Mouse (Mus musculus) forebrain, embryonic 13.5 days (tissue): ENCODE results near the gene Chad. TPM values are rescaled to one million over a fixed set of nuclear protein-coding genes. Genes with fewer than 3 reads are reported as not detected.

Experiments used
- ATAC-seq: fragments of 200-750 bp; cut with Nextera tagmentation; 2 replicates; pipeline ENCODE4 v1.8.0; 2017
- H3K27ac ChIP-seq: fragments of 300-500 bp; sonication (generic); 2 replicates; pipeline ENCODE4 v1.5.1; 2015; ENCODE audit warnings: inconsistent platforms, mild to moderate bottlenecking, moderate library complexity
- H3K27me3 ChIP-seq: fragments of 300-500 bp; sonication (generic); 2 replicates; pipeline ENCODE4 v1.6.1; 2015; ENCODE audit warnings: mild to moderate bottlenecking, inconsistent platforms
- H3K36me3 ChIP-seq: fragments of 300-500 bp; sonication (generic); 2 replicates; pipeline ENCODE4 v1.6.1; 2015; ENCODE audit warnings: mild to moderate bottlenecking, inconsistent platforms; ENCODE audit not compliant: poor library complexity, severe bottlenecking
- H3K4me1 ChIP-seq: fragments of 300-500 bp; sonication (generic); 2 replicates; pipeline ENCODE4 v1.6.1; 2015; ENCODE audit warnings: inconsistent platforms
- H3K4me2 ChIP-seq: fragments of 300-500 bp; sonication (generic); 2 replicates; pipeline ENCODE4 v1.6.1; 2015; ENCODE audit warnings: inconsistent platforms, mild to moderate bottlenecking, moderate library complexity
- H3K4me3 ChIP-seq: fragments of 300-500 bp; sonication (generic); 2 replicates; pipeline ENCODE4 v1.5.1; 2015; ENCODE audit warnings: mild to moderate bottlenecking, inconsistent platforms
- H3K9ac ChIP-seq: fragments of 300-500 bp; sonication (generic); 2 replicates; pipeline ENCODE4 v1.6.1; 2015; ENCODE audit warnings: mild to moderate bottlenecking, inconsistent platforms
- H3K9me3 ChIP-seq: fragments of 300-500 bp; sonication (generic); replicated peaks from 2 replicates; pipeline ENCODE4 v1.6.1; 2016; ENCODE audit warnings: inconsistent platforms
- WGBS: fragments of 180-500 bp; shearing (Covaris S2); methylation state at CpG from one replicate; pipeline ENCODE4 v1.1.7; 2015; 5-methylcytosine and 5-hydroxymethylcytosine counted together
- polyA plus RNA-seq: library from polyadenylated mRNA; unstranded; fragments of >200 nt; fragmentation: Nextera tagmentation; extraction: Ambion mirVana; gene quantifications from 2 replicates; pipeline ENCODE4 v1.2.1, GENCODE M21; 2015

The Chad gene
- polyA plus RNA-seq, 1 experiment from 2014 or later, result 0.19 TPM

DNA sequence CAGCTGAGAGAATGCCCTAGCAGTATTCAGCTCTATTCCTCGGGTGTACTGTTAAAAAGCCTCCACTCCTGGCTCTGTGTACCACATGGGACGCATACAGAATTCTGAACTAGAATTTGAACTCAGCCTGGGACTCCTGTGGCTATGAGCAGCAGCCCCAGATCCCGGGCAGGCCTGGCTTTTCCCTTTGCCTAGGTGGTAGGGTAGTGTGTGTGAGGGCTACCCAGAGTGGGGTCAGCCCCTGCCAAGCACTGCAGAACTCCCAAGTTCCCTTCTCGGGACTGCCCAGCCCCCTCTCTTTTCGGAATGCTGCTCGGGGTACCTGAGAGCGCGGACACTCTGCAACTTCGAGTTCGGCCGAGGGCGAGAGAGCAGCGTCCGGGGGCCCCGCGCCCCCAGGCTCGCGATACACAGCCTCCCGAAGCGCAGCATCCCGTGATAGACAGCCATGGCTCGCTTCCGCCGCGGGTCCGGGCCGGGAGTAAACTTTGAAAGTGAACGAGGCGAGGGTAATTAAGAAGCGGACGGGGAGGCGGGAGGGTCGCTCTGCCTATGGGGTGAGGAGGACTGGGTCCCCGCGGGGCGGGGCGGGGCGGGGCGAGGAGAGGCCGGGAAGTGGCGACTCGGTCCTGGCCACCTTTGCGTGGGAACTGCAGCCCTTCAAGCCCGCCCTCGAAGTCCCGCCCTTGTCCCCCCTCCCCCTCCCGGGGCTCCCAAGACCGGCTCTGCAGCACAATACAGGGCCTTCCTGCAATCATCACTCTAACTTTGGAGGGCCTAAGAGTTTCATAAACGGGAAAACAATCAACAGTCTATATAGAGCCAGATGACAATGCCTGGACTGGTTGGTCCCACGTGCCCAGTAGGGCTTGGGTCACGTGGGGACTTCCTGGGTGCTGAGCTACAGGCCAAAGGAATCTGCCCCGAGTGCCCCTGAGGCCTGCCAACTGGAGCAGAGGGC is 36.8 kb downstream of the Chad start, which contains the start of gene Acsf2:
TSS of gene Acsf2 (minus strand) at position 551 of the 961 bp plus-strand sequence.
- H3K36me3 ChIP-seq, result no peaks in the 10 kb centered on the region
- H3K9ac ChIP-seq, result peak within 1 kb of the TSS; percentile 64
- no peak within 1 kb of the TSS; the same call in 1 of the 2 replicates for H3K27ac ChIP-seq
- peak within 1 kb of the TSS; percentile 80 for H3K4me2 ChIP-seq
- H3K4me3 ChIP-seq, result peak within 1 kb of the TSS; percentile 45
- H3K27me3 ChIP-seq, result 0 out of 2 replicates have a peak, but pooled peaks cover 3% of the 10 kb centered on the region
- WGBS, result 1% methylated on average over 51 of the region's 52 CpGs
- ATAC-seq, result peak; percentile 89
- H3K4me1 ChIP-seq, result peaks cover 12% of the 10 kb centered on the region
- no peaks in the 10 kb centered on the region for H3K9me3 ChIP-seq

DNA sequence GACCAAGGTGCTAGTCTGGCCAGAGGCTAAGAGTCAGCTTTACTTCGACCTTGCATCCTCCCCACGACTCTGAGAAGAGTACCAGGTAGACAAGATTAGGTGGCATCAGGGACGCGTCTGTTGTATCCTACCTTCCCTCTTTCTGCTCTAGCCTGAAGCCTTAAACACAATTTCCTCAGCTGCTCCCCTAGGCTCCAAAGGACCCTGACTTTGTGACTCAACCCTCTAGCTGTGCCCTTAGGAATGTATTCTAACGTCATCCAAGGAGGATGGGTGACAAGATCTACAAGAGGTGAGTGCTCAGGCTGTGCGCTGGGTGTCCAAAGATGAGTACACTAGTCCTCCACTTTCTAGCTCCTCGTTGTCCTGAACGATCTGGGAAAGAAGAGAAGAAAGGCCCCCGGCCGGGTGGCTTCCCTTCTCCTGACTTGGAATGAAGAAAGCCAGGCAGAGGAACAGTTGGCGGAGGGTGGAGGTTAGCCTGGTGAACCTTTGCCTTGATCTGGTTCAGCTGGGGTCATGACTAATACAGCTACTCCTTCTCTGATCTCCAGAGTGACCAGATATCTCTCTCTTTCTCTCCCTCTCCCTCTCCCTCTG is 37.6 kb downstream of the Chad start:
- no peaks in the 10 kb centered on the region for H3K9me3 ChIP-seq
- H3K4me2 ChIP-seq, result peak overlapping the region; percentile 80
- H3K4me1 ChIP-seq, result peaks cover 12% of the 10 kb centered on the region
- WGBS, result 65% methylated on average over 11 of the region's 11 CpGs
- no peak overlapping the region for H3K9ac ChIP-seq
- no peak for ATAC-seq
- 0 out of 2 replicates have a peak, but pooled peaks cover 3% of the 10 kb centered on the region for H3K27me3 ChIP-seq
- no peak overlapping the region for H3K4me3 ChIP-seq
- H3K27ac ChIP-seq, result no peak overlapping the region; the same call in 1 of the 2 replicates
- no peaks in the 10 kb centered on the region for H3K36me3 ChIP-seq

DNA sequence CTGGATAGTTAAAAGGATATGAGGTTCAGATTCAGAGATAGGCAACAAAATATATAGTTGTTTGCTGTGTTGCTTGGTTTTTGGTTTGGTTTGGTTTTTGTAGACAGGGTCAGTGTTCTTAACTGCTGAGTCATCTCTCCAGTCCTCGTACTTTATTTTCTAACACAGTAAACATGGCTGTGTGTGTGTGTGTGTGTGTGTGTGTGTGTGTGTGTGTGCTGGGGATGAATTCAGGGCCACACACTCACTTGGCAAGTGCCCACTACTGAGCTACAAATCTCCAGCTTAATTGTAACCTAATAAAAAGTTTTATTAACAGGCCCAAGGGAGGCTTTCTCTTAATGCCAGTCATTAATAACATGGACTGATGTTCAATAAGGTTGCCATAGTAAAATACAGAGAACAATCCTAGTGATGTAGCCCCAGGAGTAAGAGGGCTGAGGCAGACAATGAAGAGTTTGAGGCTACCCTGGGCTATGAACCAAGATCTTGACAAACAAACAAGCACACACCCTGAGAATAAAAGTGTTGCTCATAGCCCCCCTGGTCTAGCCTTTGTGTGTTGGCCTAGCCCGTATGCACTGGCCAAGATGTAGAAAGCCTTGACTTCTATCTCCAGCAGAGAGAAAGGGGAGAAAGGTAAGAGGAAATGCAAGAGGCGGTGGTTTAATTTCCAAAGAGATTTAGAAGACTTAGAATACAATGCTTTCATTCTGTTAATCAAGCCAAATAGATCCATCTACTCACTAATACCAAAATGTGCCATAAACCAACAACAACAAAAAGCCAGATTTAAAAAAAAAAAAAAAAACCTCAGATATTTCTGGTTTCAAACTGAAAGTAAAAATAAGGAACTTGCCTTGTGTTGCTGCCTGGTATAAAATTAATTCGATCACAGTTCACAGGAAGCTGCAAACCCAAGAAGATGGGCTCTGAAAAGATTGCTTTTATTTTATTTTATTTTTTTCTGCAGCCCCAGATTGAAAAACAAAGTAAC is 46.2 kb downstream of the Chad start:
- no peak overlapping the region for H3K4me2 ChIP-seq
- no peak overlapping the region for H3K4me3 ChIP-seq
- H3K9me3 ChIP-seq, result no peaks in the 10 kb centered on the region
- no peak for ATAC-seq
- peaks cover 4% of the 10 kb centered on the region; the same call in 1 of the 2 replicates for H3K27me3 ChIP-seq
- H3K9ac ChIP-seq, result no peak overlapping the region
- H3K4me1 ChIP-seq, result no peaks in the 10 kb centered on the region
- H3K27ac ChIP-seq, result no peak overlapping the region
- no peaks in the 10 kb centered on the region for H3K36me3 ChIP-seq
- WGBS, result 69% methylated on average over 4 of the region's 4 CpGs

DNA sequence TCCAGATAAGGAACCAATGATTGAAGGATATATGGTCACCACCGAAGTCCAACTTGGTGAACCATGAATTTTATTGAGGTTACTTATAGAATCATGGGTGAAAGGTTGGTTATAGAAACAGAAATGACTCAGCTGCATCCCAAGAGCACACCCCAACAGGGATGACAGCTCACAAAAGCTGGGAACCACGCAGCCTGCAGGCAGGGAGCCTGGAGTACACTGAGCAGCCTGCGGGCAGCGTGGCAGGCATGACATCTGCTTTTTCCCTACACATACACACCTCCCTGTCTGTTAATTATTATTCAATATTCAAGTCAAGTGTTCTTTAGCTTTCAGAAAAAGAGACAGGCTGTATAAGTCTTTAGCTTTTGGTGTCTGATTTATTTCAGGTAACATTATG is 49.8 kb downstream of the Chad start:
- H3K4me2 ChIP-seq, result no peak overlapping the region
- H3K27ac ChIP-seq, result no peak overlapping the region
- no peak overlapping the region for H3K9ac ChIP-seq
- no peak for ATAC-seq
- no peaks in the 10 kb centered on the region for H3K4me1 ChIP-seq
- no peaks in the 10 kb centered on the region for H3K36me3 ChIP-seq
- no peaks in the 10 kb centered on the region for H3K9me3 ChIP-seq
- peaks cover 6% of the 10 kb centered on the region; the same call in 1 of the 2 replicates for H3K27me3 ChIP-seq
- H3K4me3 ChIP-seq, result no peak overlapping the region
- 89% methylated on average over 4 of the region's 4 CpGs for WGBS

DNA sequence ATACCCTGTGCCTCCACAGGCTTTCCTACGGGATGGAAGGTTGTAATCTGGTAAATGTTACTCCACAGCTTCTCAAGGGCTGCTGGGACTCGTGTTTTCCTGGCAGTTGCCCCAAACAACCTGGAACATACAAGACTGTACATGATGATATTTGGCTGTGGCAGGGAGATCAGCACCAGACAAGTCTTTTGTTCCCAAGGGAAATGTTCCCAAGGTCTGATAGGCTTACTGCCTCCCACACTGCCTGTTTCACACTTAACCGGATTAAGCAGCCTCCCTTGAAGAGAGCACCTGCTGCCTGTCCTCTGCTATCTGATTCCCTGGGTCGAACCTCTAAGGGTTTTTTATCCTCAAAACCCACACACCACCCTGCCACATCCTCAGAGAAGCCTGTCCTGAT is 50.6 kb downstream of the Chad start:
- ATAC-seq, result no peak
- 25% methylated on average over 4 of the region's 4 CpGs for WGBS

DNA sequence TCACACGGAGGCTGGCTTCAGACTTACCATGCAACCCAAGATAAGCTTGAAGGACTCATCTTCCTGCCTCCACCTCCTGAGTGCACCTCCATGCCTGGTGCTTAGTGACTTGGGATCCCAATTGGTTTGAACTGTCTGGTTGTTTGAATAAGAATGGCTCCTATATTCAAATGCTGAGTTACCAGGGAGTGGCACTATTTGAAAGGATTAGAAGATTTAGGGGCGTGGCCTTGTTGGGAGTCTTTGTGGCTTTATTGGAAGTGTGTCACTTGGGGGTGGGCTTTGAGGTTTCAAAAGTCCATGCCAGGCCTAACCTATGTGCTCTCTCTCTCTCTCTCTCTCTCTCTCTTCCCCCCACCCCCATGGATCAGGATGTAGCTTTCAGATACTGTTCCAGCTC is 52.8 kb downstream of the Chad start:
- Histone ChIP-seq H3K36me3 (no peaks in the 10 kb centered on the region), H3K27ac (no peak overlapping the region), H3K9me3 (no peaks in the 10 kb centered on the region), H3K9ac (no peak overlapping the region), H3K4me1 (no peaks in the 10 kb centered on the region), H3K27me3 (peaks cover 11% of the 10 kb centered on the region; the same call in 1 of the 2 replicates), H3K4me3 (no peak overlapping the region), H3K4me2 (no peak overlapping the region)
- ATAC-seq, result no peak
- 87% methylated on average over 2 of the region's 2 CpGs for WGBS

More for the DNA sequence above, 50.6 kb downstream of the Chad start:
- H3K4me1 ChIP-seq, result no peaks in the 10 kb centered on the region
- H3K4me3 ChIP-seq, result no peak overlapping the region
- H3K27me3 ChIP-seq, result peaks cover 6% of the 10 kb centered on the region; the same call in 1 of the 2 replicates
- H3K27ac ChIP-seq, result no peak overlapping the region
- no peak overlapping the region for H3K9ac ChIP-seq
- H3K36me3 ChIP-seq, result no peaks in the 10 kb centered on the region
- H3K9me3 ChIP-seq, result no peaks in the 10 kb centered on the region
- H3K4me2 ChIP-seq, result no peak overlapping the region

Other genes with a start within 250 kb of the Chad start
- 164 and 173 TPM in 2 replicates for gene Luc7l3, start 243.1 kb upstream of the Chad start, polyA plus RNA-seq
- gene Ankrd40, start 237.0 kb upstream of the Chad start, polyA plus RNA-seq, result 10.5 and 10.6 TPM in 2 replicates
- gene Abcc3, start 172.1 kb upstream of the Chad start, polyA plus RNA-seq, result 0.31 and 0.54 TPM in 2 replicates
- gene Cacna1g, start 90.8 kb upstream of the Chad start, polyA plus RNA-seq, result 5.4 and 8.4 TPM in 2 replicates
- 0.18 TPM in 1 of 2 replicates, not detected in the other for gene Spata20, start 78.9 kb upstream of the Chad start, polyA plus RNA-seq
- gene Epn3, start 65.1 kb upstream of the Chad start, polyA plus RNA-seq, result 0.15 and 0.34 TPM in 2 replicates
- 2.2 and 2.5 TPM in 2 replicates for gene Mycbpap, start 43.3 kb upstream of the Chad start, polyA plus RNA-seq
- gene Rsad1, start 15.8 kb upstream of the Chad start, polyA plus RNA-seq, result 3.1 and 3.7 TPM in 2 replicates
- 1.4 and 1.8 TPM in 2 replicates for gene Acsf2, start 36.8 kb downstream of the Chad start, polyA plus RNA-seq
- 165 and 182 TPM in 2 replicates for gene Lrrc59, start 64.7 kb downstream of the Chad start, polyA plus RNA-seq
- gene Mrpl27, start 88.7 kb downstream of the Chad start, polyA plus RNA-seq, result 144 and 153 TPM in 2 replicates
- 26.6 and 31.7 TPM in 2 replicates for gene Eme1, start 88.9 kb downstream of the Chad start, polyA plus RNA-seq
- gene Xylt2, start 112.5 kb downstream of the Chad start, polyA plus RNA-seq, result 8.2 and 8.7 TPM in 2 replicates
- gene Gm11541, start 139.5 kb downstream of the Chad start, polyA plus RNA-seq, result not detected in 2 replicates
- not detected in 2 replicates for gene Cdc34b, start 176.7 kb downstream of the Chad start, polyA plus RNA-seq
- not detected in 2 replicates for gene Tmem92, start 217.7 kb downstream of the Chad start, polyA plus RNA-seq